In genomic region chr5:99728027-99728451, GRCm38 (mm10) we compare ENCODE assay signal across 8 mouse cellular contexts. TPM values are rescaled to one million over a fixed set of nuclear protein-coding genes. Genes with fewer than 3 reads are reported as not detected.
A peak's percentile ranks its signal among the peaks of the same experiment; 100 is the strongest.
DNase-seq lines count a peak whose midpoint lies in the region; ATAC-seq and TF ChIP-seq lines count a peak whose summit lies in the region.

No protein-coding gene starts in this region.

- peak overlapping the region; percentile 71 for H3K9ac ChIP-seq in forebrain, embryonic 14.5 days (ENCODE audit: low read length)
- H3K9ac ChIP-seq in kidney, embryonic 14.5 days (ENCODE audit: low read depth, low read length), result no peak overlapping the region
- H3K9ac ChIP-seq in stomach, embryonic 16.5 days (ENCODE audit: low read length), result peak overlapping the region; percentile 71

- H3K4me1 ChIP-seq in cerebellum, adult 2 months (ENCODE audit: control insufficient read depth, insufficient read depth, low read length), result no peaks in the 10 kb centered on the region
- peaks cover 7% of the 10 kb centered on the region for H3K4me1 ChIP-seq in forebrain, embryonic 14.5 days (ENCODE audit: control insufficient read depth, insufficient read depth, low read length)
- 0 out of 2 replicates have a peak, but pooled peaks cover 3% of the 10 kb centered on the region for H3K4me1 ChIP-seq in kidney, embryonic 14.5 days (ENCODE audit: control insufficient read depth, insufficient read depth, low read length)
- H3K4me1 ChIP-seq in midbrain, embryonic 10.5 days, result peaks cover 22% of the 10 kb centered on the region
- peaks cover 12% of the 10 kb centered on the region for H3K4me1 ChIP-seq in stomach, embryonic 16.5 days (ENCODE audit: control insufficient read depth, insufficient read depth, low read length)

- no peaks in the 10 kb centered on the region for H3K9me3 ChIP-seq in forebrain, embryonic 14.5 days (replicated peaks; ENCODE audit: control insufficient read depth, low read length)
- H3K9me3 ChIP-seq in kidney, embryonic 14.5 days (ENCODE audit: control insufficient read depth, low read length), result no peaks in the 10 kb centered on the region
- H3K9me3 ChIP-seq in midbrain, embryonic 10.5 days (replicated peaks), result no peaks in the 10 kb centered on the region
- no peaks in the 10 kb centered on the region for H3K9me3 ChIP-seq in stomach, embryonic 16.5 days (replicated peaks; ENCODE audit: control insufficient read depth, low read length)

- H3K4me2 ChIP-seq in forebrain, embryonic 14.5 days (ENCODE audit: low read length), result peak overlapping the region; percentile 98
- H3K4me2 ChIP-seq in kidney, embryonic 14.5 days (replicated peaks; ENCODE audit: low read depth, low read length), result peak overlapping the region; percentile 98
- peak overlapping the region; percentile 100 for H3K4me2 ChIP-seq in stomach, embryonic 16.5 days (ENCODE audit: low read depth, low read length)

- H3K27me3 ChIP-seq in cerebellum, adult 2 months (ENCODE audit: control insufficient read depth, insufficient read depth, low read length), result no peaks in the 10 kb centered on the region
- H3K27me3 ChIP-seq in forebrain, embryonic 14.5 days (replicated peaks; ENCODE audit: control insufficient read depth, insufficient read depth, low read length), result peaks cover 6% of the 10 kb centered on the region; the same call in 1 of the 2 replicates
- peaks cover 12% of the 10 kb centered on the region for H3K27me3 ChIP-seq in kidney, embryonic 14.5 days (ENCODE audit: control insufficient read depth, insufficient read depth, low read length)
- H3K27me3 ChIP-seq in midbrain, embryonic 10.5 days (ENCODE audit: low read depth, poor library complexity, severe bottlenecking), result peaks cover 85% of the 10 kb centered on the region
- H3K27me3 ChIP-seq in stomach, embryonic 16.5 days (ENCODE audit: control insufficient read depth, insufficient read depth, low read length), result peaks cover 12% of the 10 kb centered on the region

- peak overlapping the region; percentile 78 for H3K4me3 ChIP-seq in cerebellum, adult 2 months (replicated peaks; ENCODE audit: insufficient read depth, low read depth, low read length)
- H3K4me3 ChIP-seq in forebrain, embryonic 14.5 days (ENCODE audit: low read depth, low read length), result peak overlapping the region; percentile 47
- H3K4me3 ChIP-seq in kidney, embryonic 14.5 days (ENCODE audit: low read length), result peak overlapping the region; percentile 62
- H3K4me3 ChIP-seq in midbrain, embryonic 10.5 days, result peak overlapping the region; percentile 80
- H3K4me3 ChIP-seq in stomach, embryonic 16.5 days (replicated peaks; ENCODE audit: low read length), result peak overlapping the region; percentile 74

- 0 out of 2 replicates have a peak, but pooled peaks have one; percentile 5 for TF ChIP-seq POLR2A in cerebellum, adult 2 months (IDR thresholded peaks at IDR 0.05; ENCODE audit: borderline replicate concordance, insufficient read depth, low read length)

- H3K27ac ChIP-seq in cerebellum, adult 2 months (ENCODE audit: insufficient read depth, low read length), result no peak overlapping the region
- H3K27ac ChIP-seq in forebrain, embryonic 14.5 days (ENCODE audit: low read depth, low read length), result no peak overlapping the region
- no peak overlapping the region for H3K27ac ChIP-seq in kidney, embryonic 14.5 days (ENCODE audit: low read depth, low read length)
- H3K27ac ChIP-seq in midbrain, embryonic 10.5 days (replicated peaks), result no peak overlapping the region
- no peak overlapping the region for H3K27ac ChIP-seq in stomach, embryonic 16.5 days (ENCODE audit: low read length)

- H3K36me3 ChIP-seq in forebrain, embryonic 14.5 days (ENCODE audit: control insufficient read depth, insufficient read depth, low read length), result no peaks in the 10 kb centered on the region
- H3K36me3 ChIP-seq in kidney, embryonic 14.5 days (ENCODE audit: control insufficient read depth, insufficient read depth, low read length), result no peaks in the 10 kb centered on the region
- no peaks in the 10 kb centered on the region for H3K36me3 ChIP-seq in midbrain, embryonic 10.5 days
- H3K36me3 ChIP-seq in stomach, embryonic 16.5 days (ENCODE audit: control insufficient read depth, insufficient read depth, low read length), result no peaks in the 10 kb centered on the region

- peak; percentile 12; the same call in 1 of the 2 replicates for ATAC-seq in forebrain, embryonic 14.5 days
- ATAC-seq in kidney, embryonic 14.5 days (ENCODE audit: low FRiP score, low TSS enrichment), result no peak
- ATAC-seq in stomach, embryonic 16.5 days (ENCODE audit: insufficient read depth, low FRiP score), result peak; percentile 2; the same call in 1 of the 2 replicates

- 4% methylated on average over 15 of the region's 15 CpGs for WGBS in cerebellum, adult 2 months
- 1% methylated on average over 15 of the region's 15 CpGs for WGBS in forebrain, embryonic 14.5 days
- 1% methylated on average over 15 of the region's 15 CpGs for WGBS in kidney, embryonic 14.5 days
- WGBS in midbrain, embryonic 10.5 days, result under 1% methylated on average over 15 of the region's 15 CpGs
- WGBS in stomach, embryonic 16.5 days, result 1% methylated on average over 15 of the region's 15 CpGs

- peak in 1 of 2 experiments; percentile 18 for DNase-seq in cerebellum, adult 2 months
- DNase-seq in cerebellum, adult 8-10 months, result no peak
- peak; percentile 11 for DNase-seq in Muller cell, postnatal 12 days (ENCODE audit: inconsistent ontology term)
- peak; percentile 54 for DNase-seq in forebrain, embryonic 14.5 days (ENCODE audit: low spot score)
- peak; percentile 28 for DNase-seq in midbrain, embryonic 10.5 days (ENCODE audit: low spot score)
- DNase-seq in urinary bladder, postnatal 4 days (ENCODE audit: low spot score in 2 of 2), result no peak

- TF ChIP-seq CTCF in cerebellum, adult 2 months (IDR thresholded peaks at IDR 0.05; ENCODE audit: borderline replicate concordance, insufficient read depth, low read depth, low read length), result no peak

RNA-seq across cellular contexts. Expression of gene Rasgef1b, which starts 0.8 kb away (rescaled TPM):
- 16.7 and 19.6 TPM in 2 replicates for polyA plus RNA-seq in cerebellum, adult 2 months (2012; rRNA removed)
- polyA plus RNA-seq in forebrain, embryonic 14.5 days (2014; fragmentation: Nextera tagmentation; extraction: Ambion mirVana), result 97.5 and 105 TPM in 2 replicates
- 6.8 and 8.8 TPM in 2 replicates for polyA plus RNA-seq in kidney, embryonic 14.5 days (2014; fragmentation: Nextera tagmentation; extraction: Ambion mirVana)
- 9.0 and 15.4 TPM in 2 replicates for polyA plus RNA-seq in midbrain, embryonic 10.5 days (2016; fragmentation: Nextera tagmentation; extraction: Ambion mirVana)
- 15.6 and 17.1 TPM in 2 replicates for polyA plus RNA-seq in stomach, embryonic 16.5 days (2015; fragmentation: Nextera tagmentation; extraction: Ambion mirVana)

Comparison
In these comparisons a context has a peak if more than half of its experiments do, and no peak if none do; other contexts are left out.
1. DNase-seq: peak in Muller cell, postnatal 12 days (single experiment), forebrain, embryonic 14.5 days (single experiment) and midbrain, embryonic 10.5 days (single experiment); none in cerebellum, adult 8-10 months (single experiment) and urinary bladder, postnatal 4 days (0 of 2).
2. Peak in every context shown above with its lines, with median percentiles within 50 percentile points of each other: H3K4me3 ChIP-seq and H3K4me2 ChIP-seq.